Mouse (Mus musculus) C2C12 (cell line): Measurements from ENCODE around the gene Ccdc105.

ENCODE experiments used
- CTCF ChIP-seq: IDR thresholded peaks from one replicate; pipeline ENCODE4 v1.5.1; 2011; ENCODE audit not compliant: control insufficient read depth, insufficient read depth, insufficient read length
- MYOD1 ChIP-seq: IDR thresholded peaks from one replicate; pipeline ENCODE4 v1.6.1; 2011; ENCODE audit warnings: low read depth; ENCODE audit not compliant: control insufficient read depth, insufficient read length
- USF1 ChIP-seq: IDR thresholded peaks from one replicate; pipeline ENCODE4 v1.6.1; 2011; ENCODE audit warnings: low read depth, mild to moderate bottlenecking, control low read depth, moderate library complexity

GRCm38 (mm10) chr10:78722036-78722435, 30.8 kb downstream of the Ccdc105 start:
- TF ChIP-seq CTCF, result no peak
- TF ChIP-seq USF1, result no peak
- no peak for TF ChIP-seq MYOD1
